Mouse (Mus musculus): Measurements from ENCODE around the gene A1cf. TPM values are rescaled to one million over a fixed set of nuclear protein-coding genes. Genes with fewer than 3 reads are reported as not detected.
A peak's percentile ranks its signal among the peaks of the same experiment; 100 is the strongest.

The A1cf gene
- polyA plus RNA-seq, 2 experiments, result not detected

DNA sequence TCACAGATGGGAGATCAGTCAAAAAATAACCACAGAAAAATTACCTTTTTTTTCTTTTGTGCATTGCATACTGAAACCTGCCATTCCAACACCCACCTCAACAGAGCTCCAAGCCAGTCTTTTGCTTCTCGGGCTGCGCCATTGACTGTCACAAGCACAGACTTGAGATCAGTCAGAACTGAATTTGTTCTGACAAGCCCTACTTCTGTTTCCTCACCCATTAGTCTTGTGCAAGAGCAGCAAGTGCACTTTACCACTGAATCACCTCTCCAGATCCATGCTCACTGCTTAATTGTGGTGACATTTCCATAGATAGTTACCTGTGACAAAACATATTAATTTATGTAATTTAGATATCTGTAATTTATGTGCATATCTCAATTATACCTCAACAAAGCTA, 91.9 kb downstream of the A1cf start:
- Histone ChIP-seq H3K4me2 (replicated peaks; ENCODE audit: low read depth, low read length, severe bottlenecking) (no peak overlapping the region), H3K27me3 (ENCODE audit: control insufficient read depth, insufficient read depth, low read length) (no peaks in the 10 kb centered on the region), H3K9me3 (ENCODE audit: control insufficient read depth, low read length) (no peaks in the 10 kb centered on the region), H3K36me3 (ENCODE audit: control insufficient read depth, insufficient read depth, low read length) (no peaks in the 10 kb centered on the region), H3K27ac (replicated peaks; ENCODE audit: low read depth, low read length) (no peak overlapping the region), H3K4me3 (replicated peaks; ENCODE audit: low read length) (no peak overlapping the region), H3K4me1 (ENCODE audit: control insufficient read depth, insufficient read depth, low read length) (no peaks in the 10 kb centered on the region), H3K9ac (ENCODE audit: low read depth, low read length, severe bottlenecking) (no peak overlapping the region)
- WGBS, result 81% methylated on average over 2 of the region's 2 CpGs
- ATAC-seq (ENCODE audit: low FRiP score, low read depth), result no peak
- no peak for DNase-seq (ENCODE audit: low spot score)
- no peak for TF ChIP-seq POLR2A (IDR thresholded peaks at IDR 0.05; ENCODE audit: borderline replicate concordance, extremely low read depth, insufficient read depth, insufficient read length)

DNA sequence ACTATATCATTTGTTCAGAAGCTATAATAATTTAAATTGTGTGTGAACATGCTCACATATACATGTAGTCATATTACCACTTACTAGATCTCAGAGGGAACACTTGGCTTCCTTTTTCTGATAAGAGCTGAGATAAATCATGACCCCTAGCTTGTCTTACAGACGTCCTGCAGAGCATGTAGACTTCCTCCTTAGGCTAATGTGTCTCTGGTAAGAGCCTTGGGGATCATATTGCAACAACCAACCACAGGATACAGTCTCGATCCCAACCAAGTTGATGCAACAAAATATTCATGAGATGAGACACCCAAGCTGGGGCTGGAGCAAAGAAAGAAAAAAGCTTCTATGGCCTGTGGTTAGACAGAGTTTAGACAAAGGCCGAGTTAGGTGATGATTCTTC, 94.6 kb downstream of the A1cf start:
- no peak for ATAC-seq (ENCODE audit: low FRiP score, low read depth)
- no peaks in the 10 kb centered on the region for H3K9me3 ChIP-seq (ENCODE audit: control insufficient read depth, low read length)
- H3K4me2 ChIP-seq (replicated peaks; ENCODE audit: low read depth, low read length, severe bottlenecking), result no peak overlapping the region
- no peak overlapping the region for H3K9ac ChIP-seq (ENCODE audit: low read depth, low read length, severe bottlenecking)
- no peak for TF ChIP-seq POLR2A (IDR thresholded peaks at IDR 0.05; ENCODE audit: borderline replicate concordance, extremely low read depth, insufficient read depth, insufficient read length)
- no peak overlapping the region for H3K27ac ChIP-seq (replicated peaks; ENCODE audit: low read depth, low read length)
- H3K4me1 ChIP-seq (ENCODE audit: control insufficient read depth, insufficient read depth, low read length), result no peaks in the 10 kb centered on the region
- H3K36me3 ChIP-seq (ENCODE audit: control insufficient read depth, insufficient read depth, low read length), result no peaks in the 10 kb centered on the region
- WGBS, result 56% methylated on average over 3 of the region's 3 CpGs
- DNase-seq (ENCODE audit: low spot score), result no peak
- H3K27me3 ChIP-seq (ENCODE audit: control insufficient read depth, insufficient read depth, low read length), result no peaks in the 10 kb centered on the region
- H3K4me3 ChIP-seq (replicated peaks; ENCODE audit: low read length), result no peak overlapping the region

DNA sequence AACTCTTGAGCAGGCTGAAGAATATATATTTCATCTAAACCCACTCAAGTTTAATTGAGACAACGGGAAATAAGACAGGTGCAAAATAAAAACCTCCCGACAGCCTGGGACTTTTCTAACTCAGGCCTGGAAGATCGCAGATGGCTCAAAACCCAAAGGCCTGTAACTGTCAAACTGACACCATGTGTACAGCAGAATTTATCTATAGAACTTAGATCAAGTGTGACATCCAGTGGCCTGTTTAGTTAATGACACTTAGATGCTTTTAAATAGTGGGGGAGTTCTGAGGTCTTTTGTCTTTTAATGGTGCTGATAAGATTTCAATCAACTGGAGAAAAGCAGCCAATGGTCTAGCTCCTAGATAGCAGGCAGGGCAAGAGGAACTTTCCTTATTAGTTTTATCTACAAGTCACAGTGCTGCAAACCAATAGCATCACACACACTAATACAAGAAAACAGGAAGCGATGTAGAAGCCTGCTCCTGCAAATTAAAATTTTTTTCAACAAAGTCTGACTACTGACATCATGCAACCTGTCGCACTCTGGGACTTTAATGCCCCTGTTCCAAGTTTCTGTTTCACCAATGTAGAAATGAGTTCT, 99.5 kb downstream of the A1cf start:
- 0 out of 2 replicates have a peak, but pooled peaks have one; percentile 30 for ATAC-seq (ENCODE audit: low FRiP score, low read depth)
- 65% methylated on average over 5 of the region's 5 CpGs for WGBS
- no peak overlapping the region for H3K27ac ChIP-seq (replicated peaks; ENCODE audit: low read depth, low read length)
- H3K9ac ChIP-seq (ENCODE audit: low read depth, low read length, severe bottlenecking), result no peak overlapping the region
- H3K9me3 ChIP-seq (ENCODE audit: control insufficient read depth, low read length), result no peaks in the 10 kb centered on the region
- no peak overlapping the region for H3K4me2 ChIP-seq (replicated peaks; ENCODE audit: low read depth, low read length, severe bottlenecking)
- H3K4me1 ChIP-seq (ENCODE audit: control insufficient read depth, insufficient read depth, low read length), result no peaks in the 10 kb centered on the region
- no peaks in the 10 kb centered on the region for H3K27me3 ChIP-seq (ENCODE audit: control insufficient read depth, insufficient read depth, low read length)
- TF ChIP-seq POLR2A (IDR thresholded peaks at IDR 0.05; ENCODE audit: borderline replicate concordance, extremely low read depth, insufficient read depth, insufficient read length), result no peak
- H3K4me3 ChIP-seq (replicated peaks; ENCODE audit: low read length), result no peak overlapping the region
- peak; percentile 64 for DNase-seq (ENCODE audit: low spot score)
- no peaks in the 10 kb centered on the region for H3K36me3 ChIP-seq (ENCODE audit: control insufficient read depth, insufficient read depth, low read length)

DNA sequence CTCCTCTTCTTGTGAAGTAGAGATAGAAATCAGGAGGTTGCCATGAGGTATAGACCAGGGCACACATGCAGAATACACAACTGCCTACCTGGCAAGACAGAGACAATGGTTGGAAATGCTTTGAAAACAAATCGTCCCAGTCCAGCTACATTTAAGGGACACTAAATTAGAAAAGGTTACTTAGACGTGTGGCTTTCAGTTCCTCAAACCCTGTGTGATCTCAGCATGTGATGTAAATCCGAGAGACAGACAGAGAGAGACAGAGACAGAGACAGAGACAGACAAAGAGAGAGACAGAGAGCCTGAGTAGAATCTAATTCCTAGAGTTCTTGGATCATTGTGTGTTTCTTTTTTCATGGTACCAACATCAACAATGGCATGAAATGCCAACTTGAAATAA, 102.8 kb downstream of the A1cf start:
- no peak for TF ChIP-seq POLR2A (IDR thresholded peaks at IDR 0.05; ENCODE audit: borderline replicate concordance, extremely low read depth, insufficient read depth, insufficient read length)
- no peaks in the 10 kb centered on the region for H3K4me1 ChIP-seq (ENCODE audit: control insufficient read depth, insufficient read depth, low read length)
- H3K36me3 ChIP-seq (ENCODE audit: control insufficient read depth, insufficient read depth, low read length), result no peaks in the 10 kb centered on the region
- no peak for DNase-seq (ENCODE audit: low spot score)
- H3K4me2 ChIP-seq (replicated peaks; ENCODE audit: low read depth, low read length, severe bottlenecking), result no peak overlapping the region
- no peak overlapping the region for H3K27ac ChIP-seq (replicated peaks; ENCODE audit: low read depth, low read length)
- no peak overlapping the region for H3K9ac ChIP-seq (ENCODE audit: low read depth, low read length, severe bottlenecking)
- ATAC-seq (ENCODE audit: low FRiP score, low read depth), result no peak
- 53% methylated on average over 3 of the region's 3 CpGs for WGBS
- H3K27me3 ChIP-seq (ENCODE audit: control insufficient read depth, insufficient read depth, low read length), result no peaks in the 10 kb centered on the region
- H3K9me3 ChIP-seq (ENCODE audit: control insufficient read depth, low read length), result no peaks in the 10 kb centered on the region
- no peak overlapping the region for H3K4me3 ChIP-seq (replicated peaks; ENCODE audit: low read length)

DNA sequence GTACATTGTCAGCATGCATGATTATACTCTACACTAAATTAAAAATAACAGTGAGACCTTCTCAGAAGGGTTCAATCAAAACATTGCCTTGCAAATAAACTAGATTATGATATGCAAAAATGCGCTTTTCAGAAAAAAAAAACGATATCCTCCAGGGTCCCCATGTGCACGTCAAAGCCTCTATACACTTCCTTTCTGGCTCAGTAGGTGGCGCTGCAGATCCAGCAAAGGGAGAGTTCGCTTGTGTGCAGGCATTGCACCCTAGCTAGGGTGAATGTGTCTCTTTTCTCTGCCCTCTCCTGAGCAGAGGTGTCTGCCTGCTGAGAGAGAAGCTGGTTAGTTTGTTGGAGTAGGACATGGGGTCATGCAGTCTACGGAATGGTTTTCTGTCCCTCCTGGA, 103.4 kb downstream of the A1cf start:
- DNase-seq (ENCODE audit: low spot score), result peak; percentile 70
- Histone ChIP-seq H3K9me3 (ENCODE audit: control insufficient read depth, low read length) (no peaks in the 10 kb centered on the region), H3K4me1 (ENCODE audit: control insufficient read depth, insufficient read depth, low read length) (no peaks in the 10 kb centered on the region), H3K4me2 (replicated peaks; ENCODE audit: low read depth, low read length, severe bottlenecking) (no peak overlapping the region), H3K9ac (ENCODE audit: low read depth, low read length, severe bottlenecking) (no peak overlapping the region), H3K36me3 (ENCODE audit: control insufficient read depth, insufficient read depth, low read length) (no peaks in the 10 kb centered on the region), H3K4me3 (replicated peaks; ENCODE audit: low read length) (no peak overlapping the region), H3K27me3 (ENCODE audit: control insufficient read depth, insufficient read depth, low read length) (no peaks in the 10 kb centered on the region), H3K27ac (replicated peaks; ENCODE audit: low read depth, low read length) (no peak overlapping the region)
- peak; percentile 71; the same call in 1 of the 2 replicates for ATAC-seq (ENCODE audit: low FRiP score, low read depth)
- WGBS, result 11% methylated on average over 6 of the region's 6 CpGs
- TF ChIP-seq POLR2A (IDR thresholded peaks at IDR 0.05; ENCODE audit: borderline replicate concordance, extremely low read depth, insufficient read depth, insufficient read length), result no peak

DNA sequence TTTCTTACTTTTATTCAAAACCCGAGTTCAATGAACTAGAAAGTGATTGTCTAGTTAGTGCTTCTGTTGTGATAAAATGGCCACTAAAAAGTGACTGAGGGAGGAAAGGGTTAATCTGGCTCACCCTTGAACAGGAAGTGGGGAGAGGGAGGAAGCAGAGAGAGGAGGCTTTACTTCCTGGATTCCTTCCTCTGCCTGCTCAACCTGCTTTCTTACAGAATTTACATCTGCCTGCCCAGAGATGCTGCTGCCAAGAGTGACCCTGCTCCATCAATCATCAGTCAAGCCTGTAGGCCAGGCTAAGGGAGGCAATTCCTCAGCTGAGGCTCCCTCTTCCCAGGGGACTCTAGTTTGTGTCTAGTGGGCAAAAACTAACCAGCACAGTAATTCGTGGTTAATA, 107.3 kb downstream of the A1cf start:
- Histone ChIP-seq H3K4me3 (replicated peaks; ENCODE audit: low read length) (no peak overlapping the region), H3K27me3 (ENCODE audit: control insufficient read depth, insufficient read depth, low read length) (no peaks in the 10 kb centered on the region), H3K27ac (replicated peaks; ENCODE audit: low read depth, low read length) (no peak overlapping the region), H3K4me2 (replicated peaks; ENCODE audit: low read depth, low read length, severe bottlenecking) (no peak overlapping the region), H3K4me1 (ENCODE audit: control insufficient read depth, insufficient read depth, low read length) (no peaks in the 10 kb centered on the region), H3K36me3 (ENCODE audit: control insufficient read depth, insufficient read depth, low read length) (no peaks in the 10 kb centered on the region), H3K9me3 (ENCODE audit: control insufficient read depth, low read length) (no peaks in the 10 kb centered on the region), H3K9ac (ENCODE audit: low read depth, low read length, severe bottlenecking) (no peak overlapping the region)
- 74% methylated on average over 2 of the region's 2 CpGs for WGBS
- ATAC-seq (ENCODE audit: low FRiP score, low read depth), result no peak
- TF ChIP-seq POLR2A (IDR thresholded peaks at IDR 0.05; ENCODE audit: borderline replicate concordance, extremely low read depth, insufficient read depth, insufficient read length), result no peak
- DNase-seq (ENCODE audit: low spot score), result no peak

Data from limb, embryonic 14.5 days (tissue).